Mouse (Mus musculus) adrenal gland, adult 18-20 months (tissue): Measurements from ENCODE around the gene Col11a2. TPM values are rescaled to one million over a fixed set of nuclear protein-coding genes. Genes with fewer than 3 reads are reported as not detected.
A peak's percentile ranks its signal among the peaks of the same experiment; 100 is the strongest.
"Not testable (repeated sequence)": the region's sequence is repeated elsewhere in the genome, so short reads cannot be mapped to it uniquely, and the experiment has no call there.

Experiments used
- DNase-seq, 2 experiments: peaks; one replicate each; pipeline ENCODE4 v3.0.0; 2021 to 2022; ENCODE audit warnings: low spot score in 2 of 2
- long read RNA-seq, 2 experiments: library from polyadenylated mRNA; stranded (forward); transcript quantifications; one replicate each; pipeline ENCODE4 v2.0.0; 2021
- total RNA-seq, 2 experiments: library from RNA; stranded (reverse); gene quantifications; 1 replicate in 1 of 2; 2 replicates in 1 of 2; pipeline ENCODE4 v1.2.3; 2021

The Col11a2 gene
- total RNA-seq, result 1 to 10 TPM; 1.4 to 1.9 TPM
- long read RNA-seq, experiment 1, partial matches to known transcripts, result 3 of 3 reads
- long read RNA-seq, experiment 1, other reads (novel, unspliced or antisense), result 0 of 3 reads
- long read RNA-seq, experiment 2, partial matches to known transcripts, result 0 of 1 reads
- long read RNA-seq, experiment 2, other reads (novel, unspliced or antisense), result 1 of 1 reads

- no peak for DNase-seq
These were observed at the start of gene Col11a2 for GRCm38 (mm10) chr17:34038878-34039561. Col11a2 (plus strand) TSS chr17:34039437.

- DNase-seq, result peak; percentile 52 to 67
These were observed 47.2 kb upstream of the Col11a2 start for GRCm38 (mm10) chr17:33991788-33992664.

DNA sequence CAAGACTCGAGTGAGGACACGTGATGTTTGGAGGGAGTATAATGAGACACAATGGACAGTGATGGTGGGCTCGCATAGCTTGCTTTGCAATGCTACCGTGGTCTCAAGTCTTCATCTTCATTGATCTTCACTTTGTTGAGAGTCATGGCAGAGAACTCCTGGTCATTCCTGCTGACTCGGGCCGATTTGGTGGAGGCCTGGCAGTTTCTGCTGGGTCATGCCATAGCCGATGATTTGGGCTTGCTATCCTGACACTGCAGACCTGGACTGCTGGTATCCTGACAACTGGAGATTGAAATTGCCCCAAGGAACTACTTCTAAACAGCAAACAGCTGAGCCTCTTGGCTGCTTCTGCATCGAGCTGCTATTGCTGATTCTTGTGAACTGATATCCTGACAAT, 44.3 kb upstream of the Col11a2 start:
- no peak for DNase-seq

GRCm38 (mm10) chr17:33995651-33996050, 43.6 kb upstream of the Col11a2 start:
- no peak for DNase-seq

- DNase-seq, result not testable (repeated sequence)
These were observed 42.2 kb upstream of the Col11a2 start for GRCm38 (mm10) chr17:33997025-33997424.

DNA sequence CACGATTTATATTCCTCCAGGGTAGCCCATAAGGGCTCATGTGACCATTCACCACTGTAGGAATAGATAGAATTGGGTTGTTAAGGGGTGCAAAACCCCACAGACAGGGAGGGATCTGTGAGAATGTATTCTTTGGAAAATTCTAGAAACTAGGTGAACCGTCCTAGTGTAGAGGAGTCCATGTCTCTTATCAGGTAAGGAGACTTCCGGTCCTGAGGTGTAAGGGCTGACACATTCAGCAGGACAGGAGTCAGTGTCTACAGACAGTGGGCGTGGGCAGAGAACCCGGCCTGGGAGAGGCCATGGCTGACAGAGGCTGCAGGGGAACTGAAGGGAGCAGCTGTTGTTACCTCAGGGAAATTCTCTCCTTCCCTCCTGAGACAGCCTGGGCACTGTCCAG, 40.5 kb upstream of the Col11a2 start:
- DNase-seq, result not testable (repeated sequence)

DNA sequence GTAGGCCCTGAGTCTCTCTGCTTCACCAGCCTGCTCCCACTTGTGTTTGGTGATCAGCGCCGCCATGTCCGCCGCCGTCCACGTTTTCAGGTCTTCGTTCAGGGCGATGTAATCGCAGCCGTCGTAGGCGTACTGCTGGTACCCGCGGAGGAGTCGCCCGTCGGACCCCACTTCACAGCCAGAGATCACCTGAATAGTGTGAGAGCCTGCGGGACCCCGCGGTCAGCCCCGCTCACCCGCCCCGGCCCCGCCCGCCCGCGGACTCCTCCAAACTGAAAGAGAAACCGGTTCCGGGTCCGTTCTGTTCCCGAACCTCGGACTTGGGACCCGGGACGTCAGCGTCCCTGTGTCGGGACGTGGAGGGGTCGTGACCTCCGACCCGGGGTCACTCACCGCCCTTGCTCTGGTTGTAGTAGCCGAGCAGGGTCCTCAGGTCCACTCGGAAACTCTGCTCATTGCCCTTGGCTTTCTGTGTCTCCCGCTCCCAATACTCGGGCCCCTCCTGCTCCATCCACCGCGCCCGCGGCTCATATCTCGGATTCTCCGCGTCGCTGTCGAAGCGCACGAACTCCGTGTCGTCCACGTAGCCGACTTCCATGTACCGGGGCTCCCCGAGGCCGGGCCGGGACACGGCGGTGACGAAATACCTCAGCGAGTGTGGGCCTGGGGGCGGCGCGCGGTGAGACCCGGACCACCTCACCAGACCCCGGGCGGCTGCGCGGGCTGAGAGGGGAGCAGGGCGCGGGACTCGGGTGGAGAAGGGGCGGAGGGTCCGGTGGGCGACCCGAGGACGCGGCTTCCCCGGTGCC, 39.7 kb upstream of the Col11a2 start:
- DNase-seq, result peak in 1 of 2 experiments; percentile 47

- peak; percentile 87 to 91 for DNase-seq
These were observed 39.1 kb upstream of the Col11a2 start, which contains the start of gene H2-K1 for GRCm38 (mm10) chr17:34000150-34000537. H2-K1 (minus strand) TSS chr17:34000347.

- DNase-seq, result not testable (repeated sequence)
These were observed 38.4 kb upstream of the Col11a2 start for GRCm38 (mm10) chr17:34000796-34001195.

DNA sequence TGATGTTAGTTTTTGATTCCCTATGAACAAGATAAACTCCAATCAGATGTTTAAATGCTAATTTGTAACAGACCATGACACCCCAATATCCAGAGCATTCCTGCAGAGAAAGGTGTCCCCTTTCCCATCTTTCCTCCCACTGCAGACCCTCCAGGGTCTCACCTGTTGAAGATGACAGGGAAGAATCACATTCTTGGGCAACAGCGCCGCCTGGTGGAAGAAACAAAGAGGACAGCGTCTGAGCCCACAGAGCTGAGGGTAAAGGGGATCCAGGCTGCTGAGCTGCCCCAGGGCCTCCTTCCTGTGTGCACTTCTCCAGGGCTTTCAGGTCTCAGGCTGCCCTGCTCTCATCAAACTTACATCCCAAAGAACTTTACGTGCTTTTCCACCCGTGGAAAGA, 35.8 kb upstream of the Col11a2 start:
- peak in 1 of 2 experiments; percentile 57 for DNase-seq

DNA sequence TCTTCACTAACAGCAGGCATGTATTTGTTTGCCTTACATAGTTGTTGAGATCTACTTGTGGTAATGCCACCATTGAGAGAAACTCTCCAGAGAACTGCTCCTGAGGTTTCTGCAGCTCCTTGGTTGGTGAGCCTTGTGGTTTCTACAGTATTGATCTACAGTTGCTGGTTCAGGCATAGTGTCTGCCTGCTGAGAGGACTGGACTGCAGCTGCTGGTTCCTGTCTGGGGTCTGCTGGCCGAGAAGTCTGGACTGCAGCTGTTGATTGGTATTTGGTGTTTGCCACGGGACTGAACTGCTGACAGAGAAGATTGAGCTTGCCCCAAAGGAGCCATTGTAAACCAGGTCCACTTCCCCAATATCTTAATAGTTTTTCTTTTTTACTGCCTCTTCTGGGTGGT, 32.7 kb upstream of the Col11a2 start:
- DNase-seq, result no peak

DNA sequence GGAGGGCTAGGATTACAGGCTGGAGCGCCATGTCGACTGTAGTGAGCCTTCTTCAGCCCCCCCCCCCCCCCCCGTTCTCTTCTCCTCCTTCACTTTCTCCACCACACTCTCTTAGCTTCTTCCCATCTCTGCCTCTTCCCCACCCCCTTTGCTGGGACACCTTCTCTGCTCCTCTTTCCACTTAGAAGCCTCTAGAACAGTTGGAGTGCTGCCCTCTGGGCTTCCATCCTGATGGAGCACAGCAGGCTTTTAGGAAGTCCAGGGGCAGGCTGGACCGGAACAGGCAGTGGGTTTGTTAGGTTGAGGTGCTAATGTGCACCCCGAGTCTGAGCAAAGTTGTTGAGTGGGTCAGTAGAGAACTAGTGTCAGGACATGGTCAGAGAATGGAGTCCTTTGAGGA, 29.1 kb upstream of the Col11a2 start:
- DNase-seq, result no peak

GRCm38 (mm10) chr17:34013436-34013835, 25.8 kb upstream of the Col11a2 start:
- no peak for DNase-seq

DNA sequence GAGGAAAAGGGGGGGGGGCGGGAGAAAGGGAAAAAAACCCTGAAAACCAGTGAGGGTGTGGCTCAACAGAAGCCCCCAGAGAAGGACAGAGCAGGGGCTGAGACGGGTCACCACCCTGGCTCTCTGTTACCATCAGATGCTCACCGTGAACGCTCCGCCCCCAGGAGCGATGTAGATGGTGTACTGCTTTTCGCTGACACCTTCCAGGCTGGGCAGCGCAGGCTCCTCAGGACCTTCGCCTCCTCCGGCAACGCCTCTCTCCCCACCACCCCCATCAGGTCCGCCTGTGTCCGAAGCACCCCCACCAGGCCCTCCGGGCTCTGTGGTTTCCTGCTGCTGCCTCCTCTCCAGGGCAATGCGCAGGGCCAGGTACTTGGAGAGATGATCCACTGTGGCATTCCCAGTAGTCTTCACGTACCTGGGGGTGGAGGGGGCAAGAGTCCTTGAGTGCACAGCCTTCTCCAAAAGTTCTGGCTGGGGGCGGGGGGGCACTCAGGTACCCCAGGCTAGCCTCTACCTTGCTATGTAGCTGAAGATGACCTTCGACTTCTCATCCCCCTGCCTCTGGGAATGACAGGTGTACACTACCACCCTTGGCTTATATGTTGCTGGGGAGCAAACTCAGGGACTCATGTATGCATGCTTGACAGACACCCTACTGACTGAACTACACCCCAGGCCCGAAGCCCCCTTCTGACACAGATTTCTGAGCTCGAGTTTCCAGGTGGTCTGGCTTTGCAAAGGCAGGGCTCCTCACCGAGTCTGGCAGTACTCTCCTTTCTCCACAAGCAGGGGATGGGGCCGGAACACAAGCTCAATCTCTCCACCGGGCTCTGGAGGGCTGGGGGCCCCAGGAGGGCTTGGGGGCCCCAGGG, 17.5 kb upstream of the Col11a2 start:
- DNase-seq, result no peak

DNA sequence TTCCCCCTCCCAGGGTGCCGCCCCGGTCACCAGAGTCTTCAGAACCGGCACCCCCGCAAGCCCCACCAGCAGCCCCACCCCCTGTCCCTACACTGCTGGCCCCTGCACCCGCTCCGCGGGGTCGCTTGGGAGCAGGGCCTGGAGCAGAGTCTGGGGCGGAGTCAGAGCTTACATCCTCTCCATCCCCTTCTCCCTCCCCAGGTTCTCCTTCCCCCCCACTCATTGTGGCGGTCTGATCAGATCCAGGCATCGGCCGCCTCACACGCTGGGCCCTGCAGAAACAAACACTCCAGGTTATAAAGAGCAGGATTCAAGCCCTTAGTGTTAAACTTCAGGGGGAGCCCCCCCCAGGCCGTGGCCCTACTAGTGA, 16.8 kb upstream of the Col11a2 start:
- DNase-seq, result peak in 1 of 2 experiments; percentile 21

GRCm38 (mm10) chr17:34022987-34023386, 16.2 kb upstream of the Col11a2 start:
- DNase-seq, result peak in 1 of 2 experiments; percentile 21

DNA sequence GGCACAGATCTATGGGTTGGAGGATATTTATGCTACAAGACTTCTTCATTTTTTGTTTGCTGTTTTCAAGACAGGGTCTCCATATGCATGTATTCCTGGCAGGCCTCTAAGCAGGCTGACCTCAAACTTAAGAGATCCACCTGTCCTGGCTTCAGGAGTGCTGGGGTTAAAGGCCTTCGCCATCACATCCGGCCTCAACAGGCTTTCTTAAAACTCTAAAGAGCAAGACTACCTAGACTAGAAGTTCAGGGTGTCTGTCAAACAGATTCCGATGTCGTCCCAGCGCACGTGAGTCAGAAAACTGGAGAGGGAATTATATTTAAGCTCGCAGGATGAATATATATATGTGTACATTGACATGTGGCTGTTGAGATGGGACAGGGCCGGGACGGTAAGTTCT, 15.6 kb upstream of the Col11a2 start:
- DNase-seq, result peak in 1 of 2 experiments; percentile 18

GRCm38 (mm10) chr17:34024317-34024821, 14.9 kb upstream of the Col11a2 start, which contains the start of gene Ring1:
Ring1 (minus strand) TSS chr17:34024680.
- DNase-seq, result peak; percentile 88 to 90
